9 mouse cellular contexts compared by ENCODE assay signal in genomic region chr1:39713300-39713699, GRCm38 (mm10). TPM values are rescaled to one million over a fixed set of nuclear protein-coding genes. Genes with fewer than 3 reads are reported as not detected.
A peak's percentile ranks its signal among the peaks of the same experiment; 100 is the strongest.
DNase-seq lines count a peak whose midpoint lies in the region; ATAC-seq and TF ChIP-seq lines count a peak whose summit lies in the region.
"Had no signal": no experiment of that assay in that cellular context is flagged by ENCODE, and none has a peak within 500 bp of the region (broad histone marks: within the 10 kb centered on the region; RNA-seq: fewer than 3 reads in every experiment).

No protein-coding gene starts in this region.

- H3K4me2 ChIP-seq in kidney, postnatal 0 days (ENCODE audit: low read length) = no peak overlapping the region
- no peak overlapping the region for H3K4me2 ChIP-seq in limb, embryonic 14.5 days (replicated peaks; ENCODE audit: low read depth, low read length, severe bottlenecking)

- 81% methylated on average over 8 of the region's 8 CpGs for WGBS in kidney, postnatal 0 days
- WGBS in limb, embryonic 14.5 days = 70% methylated on average over 8 of the region's 8 CpGs

- no peak overlapping the region for H3K4me3 ChIP-seq in gastrocnemius, adult 2 months
- H3K4me3 ChIP-seq in kidney, postnatal 0 days (replicated peaks; ENCODE audit: low read depth, low read length) = no peak overlapping the region
- no peak overlapping the region for H3K4me3 ChIP-seq in bone marrow macrophage, adult 2 months (ENCODE audit: insufficient read depth, low read length)
- H3K4me3 ChIP-seq in limb, embryonic 14.5 days (replicated peaks; ENCODE audit: low read length) = no peak overlapping the region

- peak overlapping the region; percentile 80 for H3K27ac ChIP-seq in gastrocnemius, adult 2 months
- peak overlapping the region; percentile 81 for H3K27ac ChIP-seq in kidney, postnatal 0 days
- peak overlapping the region; percentile 71; the same call in 1 of the 2 replicates for H3K27ac ChIP-seq in bone marrow macrophage, adult 2 months (ENCODE audit: insufficient read depth, low read depth, low read length)
- peak overlapping the region; percentile 61 for H3K27ac ChIP-seq in limb, embryonic 14.5 days (replicated peaks; ENCODE audit: low read depth, low read length)

- no peaks in the 10 kb centered on the region for H3K27me3 ChIP-seq in kidney, postnatal 0 days (ENCODE audit: insufficient read depth, low read length)
- H3K27me3 ChIP-seq in limb, embryonic 14.5 days (ENCODE audit: control insufficient read depth, insufficient read depth, low read length) = no peaks in the 10 kb centered on the region

- peaks cover 21% of the 10 kb centered on the region; the same call in 1 of the 2 replicates for H3K4me1 ChIP-seq in kidney, postnatal 0 days (replicated peaks; ENCODE audit: insufficient read depth, low read length)
- H3K4me1 ChIP-seq in bone marrow macrophage, adult 2 months (ENCODE audit: control insufficient read depth, insufficient read depth, low read length) = peaks cover 17% of the 10 kb centered on the region
- peaks cover 12% of the 10 kb centered on the region for H3K4me1 ChIP-seq in limb, embryonic 14.5 days (ENCODE audit: control insufficient read depth, insufficient read depth, low read length)

- DNase-seq in gastrocnemius, adult 2 months = peak; percentile 10
- no peak for DNase-seq in gastrocnemius, postnatal 10 days
- DNase-seq in kidney, postnatal 0 days (ENCODE audit: low spot score) = no peak
- no peak for DNase-seq in kidney, postnatal 10 days
- DNase-seq in limb, embryonic 14.5 days (ENCODE audit: low spot score) = no peak
- no peak for DNase-seq in adrenal gland, postnatal 10 days
- no peak for DNase-seq in urinary bladder, postnatal 4 days (ENCODE audit: low spot score in 2 of 2)

- no peak overlapping the region for H3K9ac ChIP-seq in kidney, postnatal 0 days (ENCODE audit: low read depth, low read length)
- H3K9ac ChIP-seq in limb, embryonic 14.5 days (ENCODE audit: low read depth, low read length, severe bottlenecking) = no peak overlapping the region

- no peaks in the 10 kb centered on the region for H3K9me3 ChIP-seq in kidney, postnatal 0 days (replicated peaks; ENCODE audit: low read length)
- H3K9me3 ChIP-seq in limb, embryonic 14.5 days (ENCODE audit: control insufficient read depth, low read length) = no peaks in the 10 kb centered on the region

- TF ChIP-seq POLR2A in bone marrow macrophage, adult 2 months (IDR thresholded peaks at IDR 0.05; ENCODE audit: borderline replicate concordance, low read depth, low read length) = no peak
- no peak for TF ChIP-seq POLR2A in limb, embryonic 14.5 days (IDR thresholded peaks at IDR 0.05; ENCODE audit: borderline replicate concordance, extremely low read depth, insufficient read depth, insufficient read length)

- ATAC-seq in kidney, postnatal 0 days (replicated peaks; ENCODE audit: low FRiP score, low read depth) = no peak
- ATAC-seq in limb, embryonic 14.5 days (ENCODE audit: low FRiP score, low read depth) = no peak

- no peaks in the 10 kb centered on the region for H3K36me3 ChIP-seq in kidney, postnatal 0 days (ENCODE audit: insufficient read depth, low read length)
- no peaks in the 10 kb centered on the region for H3K36me3 ChIP-seq in limb, embryonic 14.5 days (ENCODE audit: control insufficient read depth, insufficient read depth, low read length)

- no peak for TF ChIP-seq CTCF in gastrocnemius, adult 2 months (IDR thresholded peaks at IDR 0.05)
- no peak for TF ChIP-seq CTCF in kidney, postnatal 0 days (IDR thresholded peaks at IDR 0.05; ENCODE audit: low read depth)
- no peak for TF ChIP-seq CTCF in bone marrow macrophage, adult 2 months (IDR thresholded peaks at IDR 0.05; ENCODE audit: low read depth, low read length)

- intact Hi-C loops in gastrocnemius, adult 2 months (cut with DNase I) = no loop called here

RNA-seq across cellular contexts. Expression of gene Rfx8, which starts 7.5 kb away (rescaled TPM):
- total RNA-seq in gastrocnemius, adult 2 months (2021) = not detected
- total RNA-seq in gastrocnemius, postnatal 10 days (2021) = under 1 TPM; 0.25 to 0.45 TPM
- polyA plus RNA-seq in kidney, postnatal 0 days (2015; fragmentation: Nextera tagmentation; extraction: Ambion mirVana) = 0.22 and 0.29 TPM in 2 replicates
- not detected in 2 replicates for polyA plus RNA-seq in bone marrow macrophage, adult 2 months (2012; ENCODE audit: insufficient read depth, insufficient read length, missing spikeins)
- 1.00 and 1.2 TPM in 2 replicates for polyA plus RNA-seq in limb, embryonic 14.5 days (2012; rRNA removed)
- polyA plus RNA-seq in limb, embryonic 14.5 days (2014; fragmentation: Nextera tagmentation; extraction: Ambion mirVana) = 0.59 and 0.98 TPM in 2 replicates
- under 1 TPM; 0.21 to 0.48 TPM for total RNA-seq in adrenal gland, postnatal 10 days (2021)
- total RNA-seq: gastrocnemius, adult 18-20 months had no signal
